Mouse (Mus musculus): Measurements from ENCODE around the gene Xrcc4. TPM values are rescaled to one million over a fixed set of nuclear protein-coding genes. Genes with fewer than 3 reads are reported as not detected.

Gene Xrcc4
- polyA plus RNA-seq, 1 experiment: 6.0 TPM

DNA sequence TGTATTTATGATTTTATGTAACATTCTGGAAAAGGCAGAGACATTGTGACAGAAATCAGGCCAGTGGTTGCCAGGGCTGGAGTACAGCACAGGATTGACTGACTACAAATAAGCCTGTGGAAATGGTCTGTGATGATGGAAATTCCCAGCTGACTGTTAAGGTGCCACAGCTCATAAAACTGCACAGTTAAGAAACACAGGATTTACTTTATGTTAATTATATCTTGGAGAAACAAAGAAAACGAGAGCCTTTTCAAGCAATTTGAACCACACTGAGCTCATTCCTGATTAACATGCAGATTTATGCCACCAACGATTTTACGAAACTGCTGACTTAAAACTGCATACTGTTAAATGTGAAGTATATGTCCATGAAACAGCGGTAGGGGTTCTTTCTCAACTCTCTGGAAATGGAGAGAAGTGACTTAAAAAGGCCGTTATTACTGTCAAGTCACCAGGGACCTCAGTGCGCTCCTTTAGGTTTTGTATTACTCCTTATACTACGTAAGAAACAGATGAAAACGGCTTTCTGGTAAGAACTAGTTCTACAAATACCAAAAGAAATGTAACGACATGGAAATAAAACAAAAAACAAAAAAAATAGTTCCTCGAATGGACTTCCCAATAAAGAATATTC, 210.5 kb downstream of the Xrcc4 start:
- H3ac ChIP-seq (ENCODE audit: control insufficient read depth, insufficient read length, low read depth): no peak overlapping the region
- no peak overlapping the region for H3K4me3 ChIP-seq (ENCODE audit: insufficient read depth, poor library complexity, severe bottlenecking)
- H3K27me3 ChIP-seq (ENCODE audit: control insufficient read depth, insufficient read depth, insufficient read length): no peaks in the 10 kb centered on the region
- H3K79me3 ChIP-seq (ENCODE audit: low read depth): no peaks in the 10 kb centered on the region
- H3K36me3 ChIP-seq (ENCODE audit: control insufficient read depth, insufficient read depth): no peaks in the 10 kb centered on the region
- no peaks in the 10 kb centered on the region for H3K79me2 ChIP-seq (ENCODE audit: control insufficient read depth, insufficient read depth)
- TF ChIP-seq MYOG (IDR thresholded peaks at IDR 0.05; ENCODE audit: control insufficient read depth, extremely low read depth, insufficient read length): no peak
- TF ChIP-seq MAX (IDR thresholded peaks at IDR 0.05): no peak
- no peak for TF ChIP-seq USF1 (IDR thresholded peaks at IDR 0.05; ENCODE audit: low read depth)
- no peak for TF ChIP-seq MYOD1 (IDR thresholded peaks at IDR 0.05; ENCODE audit: control insufficient read depth, insufficient read length, low read depth)
- TF ChIP-seq FOSL1 (IDR thresholded peaks at IDR 0.05; ENCODE audit: insufficient read depth, low read length, poor library complexity, severe bottlenecking): no peak
- no peak for TF ChIP-seq CEBPB (IDR thresholded peaks at IDR 0.05; ENCODE audit: low read depth)
- no peak for TF ChIP-seq CTCF (IDR thresholded peaks at IDR 0.05; ENCODE audit: control insufficient read depth, insufficient read depth, insufficient read length)

DNA sequence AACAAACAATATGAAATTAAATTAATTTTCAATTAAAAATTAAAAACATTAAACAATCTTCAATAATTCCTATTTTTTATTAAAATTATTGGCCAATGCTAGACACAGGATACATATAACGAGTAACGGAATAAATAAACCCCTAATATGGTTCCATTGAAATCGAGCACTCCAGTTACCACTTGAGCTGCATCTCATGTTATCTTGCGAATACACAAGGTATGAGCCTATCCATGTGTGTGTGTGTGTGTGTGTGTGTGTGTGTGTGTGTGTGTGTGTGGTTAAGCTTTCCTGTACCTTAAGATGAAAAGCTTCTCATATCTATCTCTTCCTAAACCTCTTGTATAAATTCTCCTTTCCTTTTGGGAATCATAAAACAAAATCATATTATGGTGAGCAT, 213.9 kb downstream of the Xrcc4 start:
- H3K79me3 ChIP-seq (ENCODE audit: low read depth): no peaks in the 10 kb centered on the region
- no peaks in the 10 kb centered on the region for H3K79me2 ChIP-seq (ENCODE audit: control insufficient read depth, insufficient read depth)
- no peaks in the 10 kb centered on the region for H3K27me3 ChIP-seq (ENCODE audit: control insufficient read depth, insufficient read depth, insufficient read length)
- TF ChIP-seq FOSL1 (IDR thresholded peaks at IDR 0.05; ENCODE audit: insufficient read depth, low read length, poor library complexity, severe bottlenecking): no peak
- TF ChIP-seq CTCF (IDR thresholded peaks at IDR 0.05; ENCODE audit: control insufficient read depth, insufficient read depth, insufficient read length): no peak
- H3ac ChIP-seq (ENCODE audit: control insufficient read depth, insufficient read length, low read depth): no peak overlapping the region
- no peaks in the 10 kb centered on the region for H3K36me3 ChIP-seq (ENCODE audit: control insufficient read depth, insufficient read depth)
- H3K4me3 ChIP-seq (ENCODE audit: insufficient read depth, poor library complexity, severe bottlenecking): no peak overlapping the region

DNA sequence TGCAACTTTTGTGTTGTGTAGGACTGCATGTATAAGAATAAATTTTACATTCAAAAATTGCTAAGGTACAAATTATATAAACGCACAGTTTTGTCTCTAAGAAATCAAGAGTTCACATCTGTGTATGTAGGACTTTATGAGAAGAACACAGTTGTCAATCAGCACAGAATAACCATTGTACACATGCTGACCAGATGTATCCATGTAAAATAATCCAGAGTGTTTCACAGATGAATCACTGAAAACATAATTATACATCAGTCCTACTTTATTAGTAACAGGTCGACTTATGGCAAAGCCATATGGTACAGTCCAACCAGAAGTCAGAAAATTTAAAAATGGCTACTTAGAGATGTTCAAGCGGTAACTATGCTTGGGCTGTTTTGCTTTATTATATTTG, 216.7 kb downstream of the Xrcc4 start:
- no peaks in the 10 kb centered on the region for H3K79me3 ChIP-seq (ENCODE audit: low read depth)
- no peaks in the 10 kb centered on the region for H3K27me3 ChIP-seq (ENCODE audit: control insufficient read depth, insufficient read depth, insufficient read length)
- H3K79me2 ChIP-seq (ENCODE audit: control insufficient read depth, insufficient read depth): no peaks in the 10 kb centered on the region
- no peak overlapping the region for H3K4me3 ChIP-seq (ENCODE audit: insufficient read depth, poor library complexity, severe bottlenecking)
- H3K36me3 ChIP-seq (ENCODE audit: control insufficient read depth, insufficient read depth): no peaks in the 10 kb centered on the region
- no peak for TF ChIP-seq MAX (IDR thresholded peaks at IDR 0.05)
- TF ChIP-seq CEBPB (IDR thresholded peaks at IDR 0.05; ENCODE audit: low read depth): no peak
- no peak for TF ChIP-seq MYOD1 (IDR thresholded peaks at IDR 0.05; ENCODE audit: control insufficient read depth, insufficient read length, low read depth)
- no peak for TF ChIP-seq MYOG (IDR thresholded peaks at IDR 0.05; ENCODE audit: control insufficient read depth, extremely low read depth, insufficient read length)
- TF ChIP-seq USF1 (IDR thresholded peaks at IDR 0.05; ENCODE audit: low read depth): no peak
- TF ChIP-seq FOSL1 (IDR thresholded peaks at IDR 0.05; ENCODE audit: insufficient read depth, low read length, poor library complexity, severe bottlenecking): no peak
- TF ChIP-seq CTCF (IDR thresholded peaks at IDR 0.05; ENCODE audit: control insufficient read depth, insufficient read depth, insufficient read length): no peak
- no peak overlapping the region for H3ac ChIP-seq (ENCODE audit: control insufficient read depth, insufficient read length, low read depth)

DNA sequence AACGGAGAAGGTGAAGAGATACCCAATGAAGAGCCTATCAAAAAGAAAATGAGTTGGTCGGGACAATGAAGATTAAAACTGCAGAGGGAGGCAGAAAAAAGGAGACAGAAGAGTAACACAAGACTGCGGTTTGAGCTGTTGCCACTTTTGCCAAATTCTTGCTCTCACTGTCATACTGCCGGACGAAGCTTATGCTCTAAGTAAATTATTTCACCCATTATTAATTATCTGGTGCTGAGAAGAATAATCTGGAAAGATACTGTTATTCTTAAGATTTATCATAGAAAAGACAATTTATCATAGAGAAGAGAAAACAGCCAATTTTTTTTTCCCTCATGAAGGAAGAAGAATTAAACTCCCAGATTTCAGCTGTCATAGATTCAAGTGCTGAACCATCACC, 235.3 kb downstream of the Xrcc4 start:
- Histone ChIP-seq H3K27me3 (ENCODE audit: control insufficient read depth, insufficient read depth, insufficient read length) (no peaks in the 10 kb centered on the region), H3K4me3 (ENCODE audit: insufficient read depth, poor library complexity, severe bottlenecking) (no peak overlapping the region), H3K79me3 (ENCODE audit: low read depth) (no peaks in the 10 kb centered on the region), H3K36me3 (ENCODE audit: control insufficient read depth, insufficient read depth) (no peaks in the 10 kb centered on the region), H3ac (ENCODE audit: control insufficient read depth, insufficient read length, low read depth) (no peak overlapping the region), H3K79me2 (ENCODE audit: control insufficient read depth, insufficient read depth) (no peaks in the 10 kb centered on the region)
- no peak for TF ChIP-seq MYOG (IDR thresholded peaks at IDR 0.05; ENCODE audit: control insufficient read depth, extremely low read depth, insufficient read length)
- TF ChIP-seq CEBPB (IDR thresholded peaks at IDR 0.05; ENCODE audit: low read depth): no peak
- no peak for TF ChIP-seq CTCF (IDR thresholded peaks at IDR 0.05; ENCODE audit: control insufficient read depth, insufficient read depth, insufficient read length)
- no peak for TF ChIP-seq FOSL1 (IDR thresholded peaks at IDR 0.05; ENCODE audit: insufficient read depth, low read length, poor library complexity, severe bottlenecking)
- no peak for TF ChIP-seq MYOD1 (IDR thresholded peaks at IDR 0.05; ENCODE audit: control insufficient read depth, insufficient read length, low read depth)
- no peak for TF ChIP-seq MAX (IDR thresholded peaks at IDR 0.05)
- TF ChIP-seq USF1 (IDR thresholded peaks at IDR 0.05; ENCODE audit: low read depth): no peak

DNA sequence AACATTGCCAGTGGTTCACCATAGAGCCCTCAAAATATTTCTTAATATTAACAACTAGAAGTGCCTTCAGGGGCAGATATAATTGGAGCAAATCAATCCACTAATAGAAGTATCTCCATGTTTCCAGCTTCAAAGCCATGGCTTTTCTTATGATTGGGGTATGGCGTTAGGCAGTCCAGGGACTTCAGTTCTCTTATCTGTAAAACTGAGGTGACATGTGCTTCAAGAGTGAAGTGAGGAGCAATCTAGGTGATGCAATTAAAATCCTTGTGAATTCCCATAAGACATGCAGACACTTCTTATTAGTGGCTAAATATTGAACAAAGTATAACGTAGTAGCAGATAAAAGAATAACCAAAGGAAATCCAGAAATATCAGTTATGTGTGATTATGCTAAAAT, 238.7 kb downstream of the Xrcc4 start:
- TF ChIP-seq FOSL1 (IDR thresholded peaks at IDR 0.05; ENCODE audit: insufficient read depth, low read length, poor library complexity, severe bottlenecking) (no peak), MYOG (IDR thresholded peaks at IDR 0.05; ENCODE audit: control insufficient read depth, extremely low read depth, insufficient read length) (no peak), CEBPB (IDR thresholded peaks at IDR 0.05; ENCODE audit: low read depth) (no peak), MAX (IDR thresholded peaks at IDR 0.05) (no peak), MYOD1 (IDR thresholded peaks at IDR 0.05; ENCODE audit: control insufficient read depth, insufficient read length, low read depth) (no peak), USF1 (IDR thresholded peaks at IDR 0.05; ENCODE audit: low read depth) (no peak), CTCF (IDR thresholded peaks at IDR 0.05; ENCODE audit: control insufficient read depth, insufficient read depth, insufficient read length) (no peak)
- H3K79me2 ChIP-seq (ENCODE audit: control insufficient read depth, insufficient read depth): no peaks in the 10 kb centered on the region
- H3K4me3 ChIP-seq (ENCODE audit: insufficient read depth, poor library complexity, severe bottlenecking): no peak overlapping the region
- no peaks in the 10 kb centered on the region for H3K79me3 ChIP-seq (ENCODE audit: low read depth)
- H3K27me3 ChIP-seq (ENCODE audit: control insufficient read depth, insufficient read depth, insufficient read length): no peaks in the 10 kb centered on the region
- no peak overlapping the region for H3ac ChIP-seq (ENCODE audit: control insufficient read depth, insufficient read length, low read depth)
- H3K36me3 ChIP-seq (ENCODE audit: control insufficient read depth, insufficient read depth): no peaks in the 10 kb centered on the region

DNA sequence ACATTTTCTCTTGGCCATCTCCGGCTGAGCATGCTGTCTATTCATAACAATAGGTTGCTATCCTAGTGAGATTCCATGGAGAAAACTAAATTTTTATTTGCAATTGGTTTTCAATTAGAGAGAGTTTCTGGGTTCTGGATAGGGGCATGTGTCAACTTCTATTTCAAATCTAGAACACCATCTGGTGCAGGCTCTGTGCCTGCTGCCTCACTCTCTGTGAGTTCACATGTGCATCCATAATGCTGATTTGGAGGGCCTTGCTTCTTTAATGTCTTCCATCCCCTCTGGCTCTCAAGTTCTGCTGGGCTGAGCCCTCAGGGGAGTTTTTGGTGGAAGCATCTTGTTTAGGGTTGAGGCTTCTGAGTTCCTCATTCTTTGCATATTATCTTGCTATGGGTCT, 239.5 kb downstream of the Xrcc4 start:
- no peak for TF ChIP-seq CTCF (IDR thresholded peaks at IDR 0.05; ENCODE audit: control insufficient read depth, insufficient read depth, insufficient read length)
- TF ChIP-seq CEBPB (IDR thresholded peaks at IDR 0.05; ENCODE audit: low read depth): no peak
- TF ChIP-seq USF1 (IDR thresholded peaks at IDR 0.05; ENCODE audit: low read depth): no peak
- no peak for TF ChIP-seq MYOG (IDR thresholded peaks at IDR 0.05; ENCODE audit: control insufficient read depth, extremely low read depth, insufficient read length)
- no peak for TF ChIP-seq MYOD1 (IDR thresholded peaks at IDR 0.05; ENCODE audit: control insufficient read depth, insufficient read length, low read depth)
- TF ChIP-seq FOSL1 (IDR thresholded peaks at IDR 0.05; ENCODE audit: insufficient read depth, low read length, poor library complexity, severe bottlenecking): no peak
- no peak for TF ChIP-seq MAX (IDR thresholded peaks at IDR 0.05)
- Histone ChIP-seq H3K27me3 (ENCODE audit: control insufficient read depth, insufficient read depth, insufficient read length) (no peaks in the 10 kb centered on the region), H3K36me3 (ENCODE audit: control insufficient read depth, insufficient read depth) (no peaks in the 10 kb centered on the region), H3K79me3 (ENCODE audit: low read depth) (no peaks in the 10 kb centered on the region), H3K4me3 (ENCODE audit: insufficient read depth, poor library complexity, severe bottlenecking) (no peak overlapping the region), H3K79me2 (ENCODE audit: control insufficient read depth, insufficient read depth) (no peaks in the 10 kb centered on the region), H3ac (ENCODE audit: control insufficient read depth, insufficient read length, low read depth) (no peak overlapping the region)

Measured in C2C12 (cell line).